Mouse (Mus musculus) urinary bladder, postnatal 25 days (tissue): ENCODE data around the gene Dera.

Experiments used
- DNase-seq: peaks from one replicate; pipeline ENCODE4 v3.0.0; 2022; ENCODE audit warnings: low spot score

Gene Dera

DNA sequence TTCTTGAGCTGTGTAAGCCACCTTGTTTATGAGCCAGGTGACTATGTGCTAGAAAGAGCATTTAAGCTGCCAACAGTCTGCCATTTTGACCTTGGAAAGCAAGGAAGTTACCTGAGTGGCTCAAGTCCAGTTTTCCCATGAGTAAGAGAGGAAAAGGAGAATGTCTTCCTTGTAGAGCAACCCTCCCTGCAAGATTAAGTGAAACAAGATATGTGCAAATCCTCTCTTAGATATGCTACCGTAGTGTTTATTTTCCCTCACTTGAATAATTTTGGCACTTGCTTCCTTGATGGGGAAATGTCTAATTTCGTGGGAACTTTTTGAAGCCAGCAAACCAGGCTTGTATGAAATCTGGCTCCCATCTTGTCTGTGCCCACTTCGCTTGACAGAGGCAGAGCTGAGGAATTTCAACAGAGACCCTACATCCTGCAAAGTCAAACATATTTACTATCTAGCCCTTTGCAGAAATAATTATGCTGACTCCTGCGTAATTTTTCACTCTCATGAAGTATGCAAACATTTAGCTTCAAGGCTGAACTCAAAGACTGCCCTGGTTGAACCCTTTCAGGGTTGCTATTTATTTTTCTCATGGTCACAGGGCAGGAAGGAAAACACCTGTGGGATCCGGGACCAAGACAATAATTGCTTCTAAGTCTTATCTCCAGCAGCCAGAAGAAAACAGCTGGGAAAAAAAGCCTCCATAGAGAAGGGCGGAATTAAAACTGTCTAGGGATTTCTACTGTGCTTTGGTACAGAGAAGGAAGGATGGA, 132.0 kb downstream of the Dera start:
- no peak for DNase-seq

DNA sequence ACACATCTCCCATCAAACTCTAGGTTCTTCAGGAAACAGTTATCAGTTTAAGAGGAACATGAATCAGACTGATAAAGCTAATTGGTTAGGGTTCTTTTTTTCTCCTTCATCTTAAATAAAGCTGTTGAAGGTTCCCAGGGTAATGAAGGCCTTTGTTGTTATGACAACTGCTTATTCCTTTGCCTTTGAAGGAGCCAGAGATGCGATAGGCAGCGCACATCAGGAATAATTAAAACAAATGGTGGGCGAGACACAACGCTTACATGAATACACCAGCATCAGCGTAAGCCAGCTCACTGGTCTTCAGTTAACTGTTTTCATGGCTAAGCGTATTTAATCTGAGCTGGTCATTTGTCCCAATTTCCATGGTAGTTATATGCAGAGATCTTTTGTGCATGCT, 132.9 kb downstream of the Dera start:
- DNase-seq = no peak

- no peak for DNase-seq
Observed at GRCm38 (mm10) chr6:137897671-137898070, 143.3 kb downstream of the Dera start.

GRCm38 (mm10) chr6:137901255-137901654, 146.9 kb downstream of the Dera start:
- DNase-seq = peak; percentile 30
